Mouse (Mus musculus) liver, embryonic 13.5 days (tissue): Measurements from ENCODE around the gene Alox12. TPM values are rescaled to one million over a fixed set of nuclear protein-coding genes. Genes with fewer than 3 reads are reported as not detected.

Source experiments
- ATAC-seq: fragments of 200-750 bp; cut with Nextera tagmentation; 2 replicates; pipeline ENCODE4 v1.8.0; 2017; ENCODE audit warnings: low read depth, mild to moderate bottlenecking, moderate number of reproducible peaks, moderate library complexity
- DNase-seq: peaks from one replicate; pipeline ENCODE4 v3.0.0; 2022
- H3K27ac ChIP-seq: fragments of 300-500 bp; sonication (generic); 2 replicates; pipeline ENCODE4 v1.5.1; 2015; ENCODE audit warnings: moderate library complexity, mild to moderate bottlenecking, inconsistent platforms
- H3K27me3 ChIP-seq: fragments of 300-500 bp; sonication (generic); 2 replicates; pipeline ENCODE4 v1.6.1; 2015; ENCODE audit warnings: mild to moderate bottlenecking, inconsistent platforms
- H3K36me3 ChIP-seq: fragments of 300-500 bp; sonication (generic); 2 replicates; pipeline ENCODE4 v1.6.1; 2015; ENCODE audit warnings: mild to moderate bottlenecking, inconsistent platforms
- H3K4me1 ChIP-seq: fragments of 300-500 bp; sonication (generic); replicated peaks from 2 replicates; pipeline ENCODE4 v1.6.1; 2015; ENCODE audit warnings: inconsistent platforms
- H3K4me2 ChIP-seq: fragments of 300-500 bp; sonication (generic); 2 replicates; pipeline ENCODE4 v1.6.1; 2015; ENCODE audit warnings: inconsistent platforms, mild to moderate bottlenecking, moderate library complexity
- H3K4me3 ChIP-seq: fragments of 300-500 bp; sonication (generic); replicated peaks from 2 replicates; pipeline ENCODE4 v1.5.1; 2015; ENCODE audit warnings: mild to moderate bottlenecking, inconsistent platforms
- H3K9ac ChIP-seq: fragments of 300-500 bp; sonication (generic); 2 replicates; pipeline ENCODE4 v1.6.1; 2015; ENCODE audit warnings: mild to moderate bottlenecking, inconsistent platforms
- H3K9me3 ChIP-seq: fragments of 300-500 bp; sonication (generic); replicated peaks from 2 replicates; pipeline ENCODE4 v1.6.1; 2016; ENCODE audit warnings: inconsistent platforms
- WGBS: fragments of 180-500 bp; shearing (Covaris S2); methylation state at CpG from one replicate; pipeline ENCODE4 v1.1.7; 2015; ENCODE audit not compliant: insufficient replicate concordance; 5-methylcytosine and 5-hydroxymethylcytosine counted together
- polyA plus RNA-seq: library from polyadenylated mRNA; unstranded; fragments of >200 nt; fragmentation: Nextera tagmentation; extraction: Ambion mirVana; gene quantifications from 2 replicates; pipeline ENCODE4 v1.2.1, GENCODE M21; 2015

Alox12 gene
- polyA plus RNA-seq, 1 experiment from 2014 or later, result 19.5 TPM

DNA sequence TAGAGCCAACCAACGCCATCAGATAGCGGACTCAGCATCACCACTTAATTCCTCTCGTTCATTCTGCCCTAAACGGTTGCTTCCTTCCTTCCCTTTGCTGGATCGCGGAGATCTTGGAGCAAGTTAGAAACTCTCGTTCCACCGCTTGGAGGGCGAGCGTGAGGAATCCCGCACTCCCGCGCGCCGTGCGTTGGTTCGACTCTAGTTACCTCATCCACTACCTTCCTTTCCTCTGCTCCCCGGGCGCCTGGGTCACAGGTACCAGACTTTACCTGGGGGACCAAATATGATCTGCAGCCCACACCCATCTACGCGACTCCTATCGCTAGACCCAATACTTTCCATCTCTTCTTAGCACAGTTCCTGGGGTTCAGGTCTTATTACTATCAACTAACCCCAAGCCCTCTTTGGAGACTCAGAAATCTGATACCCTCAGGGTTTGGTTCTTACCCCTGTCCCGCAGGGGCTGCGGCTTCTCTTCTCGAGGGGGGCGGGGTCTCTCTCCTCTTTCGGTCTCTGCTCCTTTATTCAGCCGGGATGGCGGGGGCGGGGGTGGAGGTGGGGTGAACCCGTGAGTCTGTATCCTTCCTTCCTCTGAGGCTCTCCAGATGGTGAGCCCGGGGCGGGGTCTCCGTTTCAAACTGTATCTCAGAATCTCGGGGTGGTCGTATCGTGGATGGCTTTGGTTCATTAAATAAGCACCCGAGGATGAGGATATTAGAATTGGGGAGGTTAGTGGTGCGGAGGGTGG, 25.7 kb downstream of the Alox12 start, which contains the start of gene Bcl6b:
Gene Bcl6b (minus strand): TSS at position 539 of the 751 bp plus-strand sequence.
- Histone ChIP-seq H3K9ac (peak within 1 kb of the TSS; percentile 63), H3K9me3 (no peaks in the 10 kb centered on the region), H3K4me3 (peak within 1 kb of the TSS; percentile 53), H3K27me3 (peaks cover 53% of the 10 kb centered on the region), H3K4me1 (peaks cover 87% of the 10 kb centered on the region), H3K27ac (peak within 1 kb of the TSS; percentile 73), H3K4me2 (peak within 1 kb of the TSS; percentile 75), H3K36me3 (peaks cover 1% of the 10 kb centered on the region; the same call in 1 of the 2 replicates)
- DNase-seq (no peak), ATAC-seq (peak; percentile 2; the same call in 1 of the 2 replicates)
- WGBS, result 3% methylated on average over 39 of the region's 39 CpGs

DNA sequence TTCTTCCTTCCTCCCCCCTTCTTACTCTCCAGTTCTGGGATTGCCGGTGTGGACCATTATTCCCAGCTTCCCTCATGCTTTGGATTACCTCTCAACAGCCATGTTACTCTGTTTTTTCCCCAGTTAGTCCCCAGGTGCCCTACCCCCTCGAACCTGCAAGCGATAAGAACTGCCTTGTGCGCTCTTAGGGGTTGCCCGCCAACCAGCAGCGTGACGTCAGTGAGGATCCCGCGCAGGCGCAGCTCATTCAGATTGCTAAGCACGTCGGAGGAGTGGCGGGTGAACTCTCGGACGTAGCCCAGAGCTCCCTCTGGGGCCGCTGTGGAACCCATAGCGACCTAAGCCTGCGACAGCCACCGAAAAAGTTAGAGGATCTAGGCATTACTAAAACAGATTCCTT, 26.3 kb downstream of the Alox12 start:
- Histone ChIP-seq H3K9ac (peak overlapping the region; percentile 63), H3K9me3 (no peaks in the 10 kb centered on the region), H3K4me3 (peak overlapping the region; percentile 53), H3K27ac (peak overlapping the region; percentile 73), H3K4me2 (peak overlapping the region; percentile 75), H3K4me1 (peaks cover 87% of the 10 kb centered on the region), H3K36me3 (no peaks in the 10 kb centered on the region), H3K27me3 (peaks cover 53% of the 10 kb centered on the region)
- DNase-seq (peak; percentile 89), ATAC-seq (peak; percentile 83)
- under 1% methylated on average over 19 of the region's 19 CpGs for WGBS

DNA sequence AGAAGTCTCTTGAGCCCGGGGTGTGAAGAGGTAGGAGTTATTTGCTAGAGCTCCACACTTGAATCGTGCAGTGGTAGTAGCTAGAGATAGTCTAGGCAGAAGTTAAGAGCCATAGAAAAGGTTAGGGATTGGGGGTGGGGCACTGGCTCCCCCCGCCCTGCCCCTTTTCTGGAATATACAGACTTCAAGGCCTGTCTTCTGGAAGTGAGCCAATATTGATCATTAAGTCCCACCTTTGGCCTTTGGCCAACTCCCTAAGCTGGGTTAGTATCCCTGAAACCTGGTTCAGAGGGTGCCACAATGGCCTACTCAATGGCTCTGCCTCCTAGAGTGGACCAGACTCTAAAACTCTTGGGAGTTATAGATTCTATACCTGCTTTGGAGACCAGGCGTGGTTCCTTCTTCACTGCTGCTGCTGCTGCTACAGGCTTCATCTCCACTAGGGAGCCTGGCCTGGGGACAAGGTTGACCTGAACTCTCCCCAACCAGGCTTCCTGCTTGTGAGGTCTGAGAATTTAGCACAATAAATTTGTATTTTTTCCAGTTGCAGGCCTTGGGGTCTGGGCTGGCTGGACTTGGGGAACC, 27.4 kb downstream of the Alox12 start:
- H3K4me2 ChIP-seq, result peak overlapping the region; percentile 75
- H3K4me1 ChIP-seq, result peaks cover 90% of the 10 kb centered on the region
- no peaks in the 10 kb centered on the region for H3K9me3 ChIP-seq
- no peaks in the 10 kb centered on the region for H3K36me3 ChIP-seq
- H3K4me3 ChIP-seq, result peak overlapping the region; percentile 33; the same call in 1 of the 2 replicates
- ATAC-seq (no peak), DNase-seq (no peak)
- H3K9ac ChIP-seq, result 0 out of 2 replicates have a peak overlapping the region, but pooled peaks have one; percentile 42
- WGBS, result 69% methylated on average over 4 of the region's 4 CpGs
- no peak overlapping the region for H3K27ac ChIP-seq
- peaks cover 53% of the 10 kb centered on the region for H3K27me3 ChIP-seq

- H3K4me2 ChIP-seq, result peak overlapping the region; percentile 75
- peak overlapping the region; percentile 33 for H3K4me3 ChIP-seq
- H3K27ac ChIP-seq, result peak overlapping the region; percentile 41; the same call in 1 of the 2 replicates
- H3K4me1 ChIP-seq, result peaks cover 90% of the 10 kb centered on the region
- no peaks in the 10 kb centered on the region for H3K36me3 ChIP-seq
- H3K9me3 ChIP-seq, result no peaks in the 10 kb centered on the region
- peak overlapping the region; percentile 42; the same call in 1 of the 2 replicates for H3K9ac ChIP-seq
- DNase-seq, result no peak
- peaks cover 53% of the 10 kb centered on the region for H3K27me3 ChIP-seq
- no peak for ATAC-seq
- WGBS, result 41% methylated on average over 5 of the region's 5 CpGs
Measured at GRCm38 (mm10) chr11:70227126-70227525, 28.0 kb downstream of the Alox12 start.

DNA sequence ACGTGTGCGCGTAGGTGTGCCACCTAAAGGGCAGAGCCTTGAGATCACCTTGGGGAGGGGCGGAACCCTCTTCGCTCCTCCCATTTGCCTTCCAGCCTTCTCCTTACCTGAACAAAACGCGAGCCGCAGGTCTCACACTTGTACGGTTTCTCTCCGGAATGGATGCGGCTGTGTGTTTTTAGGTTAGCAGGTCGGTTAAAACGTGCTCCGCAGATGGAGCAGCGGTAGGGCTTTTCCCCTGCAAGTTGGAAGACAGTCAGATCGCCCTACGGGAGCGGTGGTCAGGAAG, 28.6 kb downstream of the Alox12 start:
- Histone ChIP-seq H3K4me3 (peak overlapping the region; percentile 33), H3K27me3 (peaks cover 53% of the 10 kb centered on the region), H3K27ac (no peak overlapping the region), H3K9ac (peak overlapping the region; percentile 42; the same call in 1 of the 2 replicates), H3K9me3 (no peaks in the 10 kb centered on the region), H3K36me3 (no peaks in the 10 kb centered on the region), H3K4me2 (peak overlapping the region; percentile 75), H3K4me1 (peaks cover 94% of the 10 kb centered on the region)
- DNase-seq, result no peak
- ATAC-seq, result no peak
- 28% methylated on average over 18 of the region's 18 CpGs for WGBS

- DNase-seq (no peak), ATAC-seq (no peak)
- peak overlapping the region; percentile 33 for H3K4me3 ChIP-seq
- H3K4me1 ChIP-seq, result peaks cover 97% of the 10 kb centered on the region
- peaks cover 53% of the 10 kb centered on the region for H3K27me3 ChIP-seq
- H3K9me3 ChIP-seq, result no peaks in the 10 kb centered on the region
- peak overlapping the region; percentile 48; the same call in 1 of the 2 replicates for H3K27ac ChIP-seq
- H3K9ac ChIP-seq, result peak overlapping the region; percentile 42; the same call in 1 of the 2 replicates
- WGBS, result 41% methylated on average over 27 of the region's 27 CpGs
- H3K36me3 ChIP-seq, result no peaks in the 10 kb centered on the region
- H3K4me2 ChIP-seq, result peak overlapping the region; percentile 75
Measured at GRCm38 (mm10) chr11:70225798-70226601, 29.2 kb downstream of the Alox12 start.

DNA sequence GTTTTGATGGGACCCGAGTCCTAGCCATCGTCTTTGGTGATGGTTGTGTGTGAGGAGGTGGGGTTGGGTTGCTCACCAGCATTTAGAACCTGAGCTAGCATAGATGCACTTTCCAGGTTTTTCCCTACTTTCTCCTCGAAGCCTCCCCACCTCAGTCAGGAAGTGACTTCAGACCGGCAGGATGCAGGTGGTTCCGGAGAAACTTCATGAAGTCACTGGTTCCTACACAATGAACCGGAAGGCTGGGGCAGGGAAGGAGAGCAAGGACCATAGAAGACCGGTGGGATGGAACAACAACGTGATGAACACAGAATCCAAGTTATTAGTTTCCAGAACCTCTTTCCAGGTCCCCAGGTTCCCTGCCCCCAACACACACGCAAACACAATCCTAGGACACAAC, 31.4 kb downstream of the Alox12 start:
- 32% methylated on average over 9 of the region's 9 CpGs for WGBS
- Histone ChIP-seq H3K4me3 (no peak overlapping the region), H3K27me3 (peaks cover 36% of the 10 kb centered on the region), H3K36me3 (no peaks in the 10 kb centered on the region), H3K4me2 (peak overlapping the region; percentile 13; the same call in 1 of the 2 replicates), H3K9me3 (no peaks in the 10 kb centered on the region), H3K9ac (peak overlapping the region; percentile 46; the same call in 1 of the 2 replicates), H3K4me1 (peaks cover 97% of the 10 kb centered on the region), H3K27ac (peak overlapping the region; percentile 65)
- DNase-seq, result no peak
- ATAC-seq, result no peak

GRCm38 (mm10) chr11:70221603-70222500, 33.3 kb downstream of the Alox12 start:
- Histone ChIP-seq H3K9ac (peak overlapping the region; percentile 90), H3K36me3 (peaks cover 11% of the 10 kb centered on the region; the same call in 1 of the 2 replicates), H3K4me2 (peak overlapping the region; percentile 97), H3K9me3 (no peaks in the 10 kb centered on the region), H3K4me3 (peak overlapping the region; percentile 77), H3K27me3 (peaks cover 24% of the 10 kb centered on the region), H3K27ac (peak overlapping the region; percentile 99), H3K4me1 (peaks cover 85% of the 10 kb centered on the region)
- whole genome bisulfite sequencing, result 3% methylated on average over 14 of the region's 14 CpGs
- peak; percentile 85 for ATAC-seq
- peak; percentile 71 for DNase-seq

DNA sequence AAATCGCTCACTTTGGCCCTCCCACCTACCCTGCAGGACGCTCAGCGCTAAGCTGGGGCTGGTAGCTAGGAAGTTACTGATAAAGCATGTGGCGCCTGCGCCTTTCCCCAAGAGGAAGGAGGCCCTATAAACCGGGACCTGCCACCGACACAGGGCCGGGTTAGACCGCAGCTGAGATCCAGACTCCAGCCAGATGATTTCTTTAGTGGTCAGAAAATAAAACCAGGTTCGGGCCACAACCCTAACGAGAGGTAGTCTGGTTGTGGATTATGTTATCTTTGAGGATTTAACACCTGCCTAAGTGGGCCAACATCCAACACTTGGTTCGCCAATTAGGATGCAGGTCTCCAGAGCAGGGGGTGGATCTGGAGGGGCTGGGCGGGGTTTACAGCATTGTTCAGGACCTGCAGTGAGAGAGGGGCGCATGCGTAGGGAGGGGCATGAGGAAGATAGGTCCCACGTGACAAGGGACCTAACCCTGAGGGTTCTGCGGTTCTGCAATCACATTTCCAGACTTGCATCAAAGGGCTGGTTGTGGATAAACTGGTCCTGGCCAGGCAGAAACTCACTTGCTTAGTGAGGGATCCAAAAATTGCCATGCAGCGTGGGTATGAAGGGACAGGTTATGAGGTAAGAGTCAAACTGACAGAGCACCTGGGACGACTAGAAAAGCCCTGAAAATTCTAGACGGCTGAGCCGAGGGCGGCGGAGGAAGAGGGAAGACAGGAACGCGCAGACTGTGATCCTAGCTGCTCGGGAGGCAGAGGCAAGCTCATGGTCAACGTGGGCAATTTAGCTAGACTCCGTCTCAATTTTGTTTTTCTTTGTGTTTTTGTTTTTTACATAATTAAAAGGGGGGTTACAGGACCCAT, 34.2 kb downstream of the Alox12 start, which contains the start of gene Slc16a13:
Gene Slc16a13 (minus strand): TSS at position 334 of the 872 bp plus-strand sequence.
- Histone ChIP-seq H3K4me2 (peak within 1 kb of the TSS; percentile 97), H3K27me3 (peaks cover 24% of the 10 kb centered on the region)
- WGBS, result under 1% methylated on average over 28 of the region's 28 CpGs

More for the DNA sequence above, 34.2 kb downstream of the Alox12 start, which contains the start of gene Slc16a13:
- Histone ChIP-seq H3K9ac (peak within 1 kb of the TSS; percentile 90), H3K4me1 (peaks cover 76% of the 10 kb centered on the region), H3K4me3 (peak within 1 kb of the TSS; percentile 77), H3K9me3 (no peaks in the 10 kb centered on the region), H3K27ac (peak within 1 kb of the TSS; percentile 99), H3K36me3 (peaks cover 14% of the 10 kb centered on the region; the same call in 1 of the 2 replicates)
- ATAC-seq (peak; percentile 86), DNase-seq (peak; percentile 95)
